Mouse (Mus musculus): ENCODE data around the gene Kcp.

Kcp gene

DNA sequence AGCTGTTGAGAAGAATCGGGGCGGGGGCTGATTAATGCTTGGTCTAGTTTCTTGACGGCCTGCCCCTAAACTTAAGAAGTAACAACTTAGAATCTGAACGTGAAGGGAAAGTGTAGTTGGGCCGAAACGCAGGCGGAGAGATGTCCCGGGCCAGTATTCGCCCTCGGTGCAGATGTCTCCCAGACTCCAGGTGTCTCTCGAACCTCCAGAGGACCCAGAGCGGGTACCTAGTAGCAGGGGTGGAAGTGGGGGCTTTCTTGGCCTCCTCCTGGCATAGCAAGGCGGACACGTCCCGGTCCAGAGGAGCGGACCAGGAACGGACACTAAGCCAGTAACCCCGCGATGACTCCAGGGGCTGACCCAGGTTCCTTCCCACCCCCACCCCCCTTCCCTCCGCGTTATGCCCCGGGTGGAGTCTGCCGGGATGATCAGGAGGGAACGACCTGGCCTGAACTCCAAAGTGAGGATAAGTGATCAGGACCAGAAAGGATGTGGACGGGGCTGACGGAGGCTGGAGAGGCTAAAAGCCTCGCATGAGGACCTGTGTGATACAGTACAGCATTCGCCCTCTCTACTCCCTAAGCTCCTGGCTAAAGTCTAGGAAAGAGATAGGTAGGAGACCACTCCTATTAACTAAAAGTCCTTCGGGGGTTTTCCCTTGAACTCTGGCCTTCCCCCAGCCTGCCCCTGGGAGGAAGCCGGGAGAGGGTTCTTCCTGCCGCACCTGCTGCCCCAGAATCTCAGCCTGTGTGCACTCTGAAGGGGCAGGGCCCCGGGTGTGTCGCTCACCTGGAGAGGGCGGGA lies 19.8 kb upstream of the Kcp start:
- ChIA-PET POLR2A (interaction anchor here in 3 of 4 experiments (0.6 to 7.1 kb wide), 22 partner anchors 8 to 218 kb away, joined by 3 to 72 read pairs (median 4); partner anchors contain the start of genes Calu (in 2 of the 3), Opn1sw (in 1 of the 3) and Smo (in 1 of the 3)), CTCF (interaction anchor here in 2 of 4 experiments (0.7 to 3.6 kb wide), 8 partner anchors 11 to 210 kb away, joined by 3 to 24 read pairs (median 4); no protein-coding TSS in a partner anchor)

DNA sequence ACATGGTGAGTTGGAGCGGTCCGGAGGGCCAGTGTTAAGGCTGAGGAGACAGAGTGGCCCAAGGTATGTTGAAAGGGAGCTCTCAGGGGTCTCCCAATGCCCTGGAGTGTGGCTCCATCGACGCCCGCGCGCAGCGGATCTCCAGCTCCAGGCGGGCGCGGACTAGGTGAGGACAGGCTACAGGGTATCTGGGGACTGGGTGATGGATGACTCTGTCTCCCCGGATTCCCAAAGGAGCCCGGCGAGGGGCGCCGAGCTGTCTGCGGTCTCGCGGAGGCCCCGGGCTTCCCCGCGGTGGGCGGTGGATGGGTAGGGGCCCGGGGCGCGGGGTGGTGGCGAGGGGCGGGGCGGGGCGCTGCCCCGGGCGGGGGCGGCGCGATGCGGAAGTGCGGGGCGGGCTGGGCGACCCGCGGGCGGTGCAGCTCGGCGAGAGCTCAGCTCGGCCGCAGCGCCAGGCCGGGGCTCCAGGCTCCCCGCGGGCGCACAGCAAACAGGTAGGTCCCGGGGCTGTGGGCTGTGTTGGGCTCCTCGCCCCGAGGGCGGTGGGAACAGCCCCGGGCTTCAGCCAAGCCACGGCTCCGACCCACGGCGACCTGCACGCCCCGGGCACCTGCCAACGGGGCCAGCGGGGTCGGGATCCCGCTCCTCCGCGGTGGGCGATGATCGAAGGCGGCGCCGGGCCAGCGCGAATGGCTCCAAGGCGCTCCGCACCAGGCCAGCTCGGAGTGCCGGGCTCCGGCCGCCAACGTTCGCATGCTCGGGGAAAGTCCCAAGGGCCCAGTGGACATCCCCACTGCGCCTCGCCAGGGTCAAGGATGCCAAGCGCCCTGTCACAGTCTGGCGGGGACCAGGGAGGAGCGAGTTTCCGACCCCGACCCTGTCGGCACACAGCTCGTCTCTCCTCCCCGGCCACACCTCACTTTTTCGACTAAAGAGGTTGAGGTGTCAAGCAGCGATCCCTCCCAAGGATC lies 18.8 kb upstream of the Kcp start, which contains the start of gene Irf5:
Gene Irf5, plus strand, starts transcription at position 345 of the 971 bp plus-strand sequence.
- POLR2A ChIA-PET = interaction anchor here in 3 of 4 experiments (0.6 to 7.1 kb wide), 31 partner anchors 9 to 254 kb away, joined by 3 to 72 read pairs (median 4); partner anchors contain the start of genes Calu (in 2 of the 3), Hilpda (in 1 of the 3), Opn1sw (in 1 of the 3) and Tnpo3 (in 1 of the 3)
- CTCF ChIA-PET = interaction anchor here (0.5 to 3.6 kb wide), 14 partner anchors 9 to 1456 kb away, joined by 3 to 24 read pairs (median 4); no protein-coding TSS in a partner anchor

- POLR2A ChIA-PET = interaction anchor here in 3 of 4 experiments (0.6 to 3.5 kb wide), 11 partner anchors 12 to 253 kb away, joined by 3 to 14 read pairs (median 4); partner anchors contain the start of genes Calu (in 1 of the 3), Hilpda (in 1 of the 3) and Tnpo3 (in 1 of the 3)
Measured at GRCm38 (mm10) chr6:29525256-29525655, 17.5 kb upstream of the Kcp start.

DNA sequence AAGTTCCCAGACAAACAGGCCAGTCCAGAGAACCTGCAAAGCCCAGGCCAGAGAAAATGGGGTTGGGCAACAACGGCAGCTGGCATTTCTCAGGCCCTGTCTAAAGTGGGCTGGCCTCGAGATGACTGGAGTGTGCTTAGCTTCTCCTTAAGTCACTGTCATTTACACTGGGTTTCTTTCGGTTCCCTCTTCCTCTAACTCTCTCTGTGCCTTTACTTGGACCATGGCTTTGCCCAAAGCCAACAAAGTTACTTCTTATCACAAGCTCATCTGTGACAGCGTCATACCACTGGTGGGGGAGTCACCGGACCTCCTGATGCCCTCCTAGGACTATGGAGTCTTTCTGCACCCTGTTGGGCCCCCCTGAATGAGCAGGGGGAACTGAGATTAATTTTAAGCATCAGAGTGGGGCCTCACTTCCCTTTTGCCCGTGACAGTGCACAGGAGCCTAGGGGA lies 16.3 kb upstream of the Kcp start:
- POLR2A ChIA-PET = interaction anchor here in 2 of 4 experiments (0.5 to 2.5 kb wide), 6 partner anchors 11 to 226 kb away, joined by 3 to 6 read pairs (median 3); no protein-coding TSS in a partner anchor
- CTCF ChIA-PET = interaction anchor here in 3 of 4 experiments (0.5 to 0.9 kb wide), 5 partner anchors 10 to 224 kb away, joined by 3 read pairs; no protein-coding TSS in a partner anchor

More at GRCm38 (mm10) chr6:29525256-29525655, 17.5 kb upstream of the Kcp start:
- CTCF ChIA-PET = interaction anchor here in 2 of 4 experiments (0.9 to 3.6 kb wide), 3 partner anchors 8 to 63 kb away, joined by 3 to 24 read pairs (median 10); no protein-coding TSS in a partner anchor

DNA sequence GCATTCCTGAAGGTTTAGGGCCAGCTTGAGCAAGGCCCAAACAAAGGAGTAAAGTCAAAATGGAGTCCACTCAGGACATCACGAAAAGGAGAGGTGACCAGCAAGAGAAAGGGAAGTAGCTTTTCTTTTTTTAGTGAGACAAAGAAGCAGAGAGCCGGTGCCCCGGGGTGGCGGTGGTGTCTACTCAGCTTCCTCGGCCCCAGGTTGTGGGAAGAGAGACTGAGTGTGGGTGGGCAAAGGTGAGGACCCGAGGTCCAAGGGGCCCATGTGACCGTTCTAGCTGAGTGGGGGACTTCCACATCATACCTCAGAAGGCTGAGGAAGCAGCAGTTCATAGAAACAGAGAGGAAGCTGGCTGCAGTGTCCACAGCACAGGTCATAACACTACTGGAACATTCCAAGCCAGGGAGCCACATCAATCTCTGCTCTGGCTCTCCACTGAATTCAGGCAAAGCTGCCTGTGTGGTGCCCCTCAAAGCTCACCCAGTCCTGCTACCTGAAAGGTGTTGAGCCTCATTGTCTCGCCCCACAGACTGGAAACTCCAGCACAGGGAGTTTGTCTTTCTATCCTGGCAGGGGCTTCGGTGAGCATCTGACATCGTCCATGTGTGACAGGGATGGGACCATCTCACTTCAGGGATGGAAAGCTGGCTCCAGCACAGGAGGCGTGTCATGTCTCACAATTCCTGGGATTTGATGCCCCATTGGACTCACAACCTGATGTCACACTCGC lies 15.7 kb upstream of the Kcp start:
- POLR2A ChIA-PET = interaction anchor here in 2 of 4 experiments (0.5 to 2.5 kb wide), 8 partner anchors 10 to 225 kb away, joined by 3 to 6 read pairs (median 3); no protein-coding TSS in a partner anchor
- CTCF ChIA-PET = interaction anchor here (0.5 to 1.1 kb wide), 4 partner anchors 85 to 223 kb away, joined by 3 to 5 read pairs (median 3); no protein-coding TSS in a partner anchor

GRCm38 (mm10) chr6:29522626-29523300 lies 15.0 kb upstream of the Kcp start:
- ChIA-PET POLR2A (interaction anchor here in 2 of 4 experiments (0.5 to 2.5 kb wide), 6 partner anchors 9 to 55 kb away, joined by 3 to 6 read pairs (median 3); no protein-coding TSS in a partner anchor), CTCF (interaction anchor here in 1 of 4 experiments (1.1 kb wide), 1 partner anchor 127 kb away, joined by 5 read pairs; no protein-coding TSS in a partner anchor)

DNA sequence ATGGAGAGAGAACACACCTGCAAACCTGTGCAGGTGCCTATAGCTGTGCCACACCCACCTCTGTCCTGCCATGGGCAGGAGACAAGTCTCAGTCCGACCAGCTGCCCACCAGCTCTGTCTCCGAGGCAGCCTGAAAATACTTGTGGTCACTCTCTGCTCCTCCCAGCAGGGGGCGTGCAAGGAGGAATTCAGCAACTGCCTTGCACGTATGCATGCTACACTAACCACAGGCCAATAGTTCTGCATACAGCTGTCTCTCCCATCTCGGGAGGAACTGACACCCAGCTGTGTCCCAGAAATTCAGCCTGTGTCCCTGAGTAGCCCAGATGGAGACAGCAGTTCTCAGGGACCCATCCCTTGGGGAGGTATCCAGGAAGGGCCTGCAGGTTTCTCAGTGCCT lies 9.4 kb upstream of the Kcp start:
- ChIA-PET CTCF (interaction anchor here (0.5 to 1.8 kb wide), 53 partner anchors 9 to 793 kb away, joined by 3 to 24 read pairs (median 3); partner anchors contain the start of genes Irf5 (in 4 of the 4), Calu (in 1 of the 4), Ccdc136 (in 1 of the 4) and Kcp (in 1 of the 4)), POLR2A (interaction anchor here in 2 of 4 experiments (0.6 to 1.7 kb wide), 10 partner anchors 10 to 170 kb away, joined by 3 to 10 read pairs (median 4); partner anchors contain the start of genes Calu (in 1 of the 2), Irf5 (in 1 of the 2) and Opn1sw (in 1 of the 2))

- ChIA-PET CTCF (interaction anchor here in 2 of 4 experiments (0.7 to 1.6 kb wide), 4 partner anchors 13 to 1844 kb away, joined by 3 to 4 read pairs (median 3); partner anchors contain the start of gene Irf5 (in 1 of the 2)), POLR2A (interaction anchor here (0.5 to 1.9 kb wide), 12 partner anchors 11 to 223 kb away, joined by 3 to 9 read pairs (median 3); partner anchors contain the start of genes Irf5 (in 2 of the 4) and Calu (in 1 of the 4))
Measured at GRCm38 (mm10) chr6:29513284-29513683, 5.5 kb upstream of the Kcp start.

DNA sequence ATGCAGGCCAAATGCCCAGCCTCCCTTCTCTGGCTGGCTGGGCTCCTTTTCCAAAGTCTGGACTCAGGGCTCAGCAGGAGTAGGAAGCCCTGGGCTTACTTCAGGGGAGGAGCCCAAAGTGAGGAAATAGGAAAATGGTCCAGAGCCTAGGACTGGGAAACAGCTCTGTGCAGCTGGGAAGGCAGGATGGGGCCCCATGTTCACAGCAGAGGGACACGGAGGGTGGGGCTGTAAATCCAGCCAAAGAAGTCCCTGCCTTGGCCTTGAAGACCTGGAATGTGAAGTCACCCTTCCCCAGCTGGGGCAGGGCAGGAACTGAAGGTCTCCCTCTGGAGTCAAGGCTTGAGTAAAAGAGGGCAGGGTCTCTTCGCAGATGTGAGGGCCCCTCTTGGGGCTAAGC lies 1.3 kb upstream of the Kcp start:
- ChIA-PET CTCF (interaction anchor here in 2 of 4 experiments (1.1 to 3.1 kb wide), 2 partner anchors 8 kb away, joined by 5 to 19 read pairs; no protein-coding TSS in a partner anchor), POLR2A (interaction anchor here in 3 of 4 experiments (1.0 to 2.5 kb wide), 5 partner anchors 20 to 162 kb away, joined by 3 to 10 read pairs (median 3); partner anchors contain the start of gene Calu (in 1 of the 3))

DNA sequence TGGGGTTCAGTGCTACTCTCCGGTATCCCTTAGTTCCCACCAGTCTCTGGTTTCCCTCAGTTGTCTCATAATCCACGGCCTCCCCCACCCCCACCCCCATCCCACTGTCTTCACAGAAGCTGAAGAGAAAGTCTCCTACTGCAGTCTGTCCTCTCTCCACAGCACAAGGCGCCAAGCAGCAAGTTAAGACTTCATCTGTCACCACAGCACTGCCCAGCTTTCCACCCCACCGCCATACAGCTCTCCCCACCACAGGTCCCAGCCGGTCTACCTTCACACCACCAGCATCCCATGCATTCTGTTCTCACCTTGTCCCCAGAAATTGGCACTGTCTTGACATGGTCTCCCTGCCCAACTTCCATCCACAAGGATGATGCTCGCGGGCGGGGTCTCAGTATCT lies 918 bp downstream of the Kcp start:
- ChIA-PET CTCF (interaction anchor here in 1 of 4 experiments (0.6 to 3.1 kb wide), 3 partner anchors 10 to 20 kb away, joined by 4 to 19 read pairs (median 5); partner anchors contain the start of gene Irf5), POLR2A (interaction anchor here in 2 of 4 experiments (0.5 to 1.8 kb wide), 9 partner anchors 9 to 1784 kb away, joined by 3 to 6 read pairs (median 4); no protein-coding TSS in a partner anchor)

- POLR2A ChIA-PET = interaction anchor here in 1 of 4 experiments (0.5 to 1.8 kb wide), 2 partner anchors 20 to 102 kb away, joined by 3 to 6 read pairs; no protein-coding TSS in a partner anchor
- CTCF ChIA-PET = no interaction called here
Measured at GRCm38 (mm10) chr6:29505493-29505892, 2.3 kb downstream of the Kcp start.

DNA sequence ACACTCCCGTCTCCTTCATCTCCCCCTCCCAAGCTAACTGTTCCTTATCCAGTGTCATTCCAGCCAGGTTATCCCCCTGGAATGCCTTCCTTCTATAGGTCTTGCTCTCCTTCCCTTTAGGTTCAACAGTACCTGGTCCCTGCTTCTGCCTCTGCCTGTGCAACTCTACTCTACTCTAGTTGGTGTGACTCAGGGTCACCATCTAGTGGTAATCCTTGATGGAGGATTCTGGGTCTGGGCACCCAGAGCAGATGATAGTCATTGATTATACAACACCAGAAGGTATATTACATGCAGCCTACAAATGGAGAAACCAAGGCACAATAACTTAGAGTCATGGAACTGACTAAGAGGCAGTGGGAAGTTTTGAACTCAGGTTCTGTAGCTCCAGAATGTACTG lies 6.2 kb downstream of the Kcp start:
- POLR2A ChIA-PET = interaction anchor here in 1 of 4 experiments (0.6 kb wide), 1 partner anchor 150 kb away, joined by 3 read pairs; no protein-coding TSS in a partner anchor
- CTCF ChIA-PET = interaction anchor here in 2 of 4 experiments (1.0 to 1.6 kb wide), 2 partner anchors 16 to 110 kb away, joined by 3 to 5 read pairs; no protein-coding TSS in a partner anchor

GRCm38 (mm10) chr6:29500810-29501209 lies 6.9 kb downstream of the Kcp start:
- ChIA-PET POLR2A (interaction anchor here in 2 of 4 experiments (0.6 kb wide), 2 partner anchors 150 to 508 kb away, joined by 3 read pairs; no protein-coding TSS in a partner anchor), CTCF (interaction anchor here in 2 of 4 experiments (1.0 to 1.6 kb wide), 2 partner anchors 16 to 109 kb away, joined by 3 to 5 read pairs; no protein-coding TSS in a partner anchor)

DNA sequence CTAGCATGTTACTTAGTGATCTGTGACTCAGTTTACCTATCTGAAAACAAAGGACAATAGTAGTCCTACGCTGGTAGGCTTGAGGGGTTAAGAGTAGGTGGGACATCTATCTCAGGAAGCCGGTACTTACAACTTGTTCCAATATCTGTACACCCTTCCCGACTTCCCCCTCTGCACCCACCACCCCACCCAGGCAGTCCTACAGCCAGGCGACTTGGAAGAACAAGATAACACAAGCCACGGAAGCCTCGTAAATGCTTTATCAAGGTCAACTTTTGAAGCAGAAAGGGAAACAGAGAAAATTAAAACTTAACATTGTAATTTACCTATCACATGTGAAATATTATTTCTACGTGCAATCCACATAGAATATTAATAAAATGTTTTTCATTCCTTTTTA lies 7.6 kb downstream of the Kcp start:
- CTCF ChIA-PET = interaction anchor here in 2 of 4 experiments (0.8 to 1.6 kb wide), 2 partner anchors 108 to 149 kb away, joined by 3 to 5 read pairs; no protein-coding TSS in a partner anchor
- POLR2A ChIA-PET = no interaction called here

DNA sequence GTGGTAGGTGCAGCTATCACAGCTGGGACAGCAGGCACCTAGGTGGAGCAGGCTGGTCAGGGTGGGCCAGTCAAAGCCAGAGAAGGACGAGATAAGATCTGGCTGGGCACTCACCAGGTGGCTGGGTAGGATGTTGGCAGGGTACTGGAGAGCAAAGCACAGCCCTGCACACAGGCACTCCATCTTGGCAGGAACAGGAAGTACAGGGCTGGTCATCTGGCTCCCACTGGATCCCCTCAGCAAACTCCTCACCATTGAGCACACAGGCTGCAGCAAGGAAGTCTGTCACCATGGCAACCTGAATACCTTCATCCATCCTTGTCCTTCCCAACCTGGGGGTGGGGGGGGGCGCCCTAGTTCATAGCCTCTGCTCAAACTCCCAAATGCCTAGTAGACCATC lies 10.0 kb downstream of the Kcp start:
- POLR2A ChIA-PET = interaction anchor here in 1 of 4 experiments (1.0 kb wide), 1 partner anchor 9 kb away, joined by 3 read pairs; no protein-coding TSS in a partner anchor
- CTCF ChIA-PET = interaction anchor here in 2 of 4 experiments (0.7 to 1.4 kb wide), 3 partner anchors 10 to 327 kb away, joined by 3 to 4 read pairs (median 3); no protein-coding TSS in a partner anchor

Data from embryonic stem cell, embryonic (primary cell).